Mouse (Mus musculus) left cerebral cortex, adult 2 months (tissue): ENCODE measurements at regions not wholly inside any gene's neighbourhood (a gene's known extent, or its start where the extent isn't known, plus 50 kb on each side); places are given as distances from the start of the nearest gene placed in this dataset.
A peak's percentile ranks its signal among the peaks of the same experiment; 100 is the strongest.

Source experiments
- DNase-seq, 2 experiments: peaks; one replicate each; pipeline ENCODE4 v3.0.0; 2021 to 2022; ENCODE audit warnings: low spot score in 2 of 2, mixed read lengths in 1 of 2; ENCODE audit errors: extremely low spot score in 1 of 2
- H3K27ac ChIP-seq: fragments of 200-600 bp; 2 replicates; pipeline ENCODE4 v1.8.1; 2022
- H3K4me3 ChIP-seq: fragments of 200-600 bp; 2 replicates; pipeline ENCODE4 v1.8.1; 2022
- CTCF ChIP-seq: fragments of 200-600 bp; IDR thresholded peaks from 2 replicates; pipeline ENCODE4 v1.8.1; 2022; ENCODE audit warnings: antibody characterized with exemption, mild to moderate bottlenecking, moderate library complexity
- intact Hi-C: fragments of 180-260 bp; cut with DNase I; formaldehyde crosslinking; loops from one replicate; pipeline ENCODE4 v1.15.1; 2025

DNA sequence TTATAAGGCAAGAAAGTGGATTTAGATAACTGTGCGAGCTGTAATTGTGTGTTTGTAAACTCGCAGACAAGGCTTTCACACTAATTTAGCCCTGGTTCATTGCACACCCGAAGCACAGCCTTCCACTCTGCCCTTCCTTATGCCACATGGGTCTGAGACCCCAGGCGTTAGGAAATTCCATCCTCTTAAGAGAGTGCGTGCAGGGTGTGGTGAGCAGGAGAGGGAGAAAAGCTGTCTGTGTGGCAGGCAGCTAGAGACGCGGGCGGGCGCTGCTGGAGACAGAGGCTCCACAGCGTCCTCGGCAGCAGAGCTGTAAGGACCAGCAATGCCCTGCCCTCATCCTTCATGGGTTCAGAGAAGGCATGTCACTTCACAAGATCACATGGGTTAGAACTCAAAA lies 176.6 kb upstream of the Dapk1 start:
- no peak for DNase-seq
- TF ChIP-seq CTCF = no peak
- H3K27ac ChIP-seq = no peak overlapping the region
- intact Hi-C loops = no loop called here
- H3K4me3 ChIP-seq = no peak overlapping the region

DNA sequence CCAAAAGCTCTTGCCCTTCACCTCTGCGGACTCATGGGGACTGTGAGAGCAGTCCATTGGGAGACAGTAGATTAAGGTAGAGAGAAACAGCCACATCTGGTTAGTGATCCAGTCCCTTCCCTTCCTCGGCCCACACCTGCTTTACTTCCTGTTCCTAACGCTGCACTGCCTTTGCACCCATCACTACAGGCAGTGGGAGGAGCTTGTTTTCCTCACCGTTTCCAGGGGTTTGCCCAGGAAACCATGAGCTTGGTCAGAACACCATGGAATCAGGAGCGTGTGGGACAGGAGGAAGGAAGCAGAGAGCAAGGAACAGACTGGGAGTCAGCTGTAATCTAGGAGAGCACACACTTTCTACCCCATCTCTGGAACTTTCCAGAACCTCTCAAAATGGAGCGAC lies 176.2 kb upstream of the Dapk1 start:
- no peak for TF ChIP-seq CTCF
- Histone ChIP-seq H3K4me3 (no peak overlapping the region), H3K27ac (no peak overlapping the region)
- intact Hi-C loops = no loop called here
- no peak for DNase-seq

DNA sequence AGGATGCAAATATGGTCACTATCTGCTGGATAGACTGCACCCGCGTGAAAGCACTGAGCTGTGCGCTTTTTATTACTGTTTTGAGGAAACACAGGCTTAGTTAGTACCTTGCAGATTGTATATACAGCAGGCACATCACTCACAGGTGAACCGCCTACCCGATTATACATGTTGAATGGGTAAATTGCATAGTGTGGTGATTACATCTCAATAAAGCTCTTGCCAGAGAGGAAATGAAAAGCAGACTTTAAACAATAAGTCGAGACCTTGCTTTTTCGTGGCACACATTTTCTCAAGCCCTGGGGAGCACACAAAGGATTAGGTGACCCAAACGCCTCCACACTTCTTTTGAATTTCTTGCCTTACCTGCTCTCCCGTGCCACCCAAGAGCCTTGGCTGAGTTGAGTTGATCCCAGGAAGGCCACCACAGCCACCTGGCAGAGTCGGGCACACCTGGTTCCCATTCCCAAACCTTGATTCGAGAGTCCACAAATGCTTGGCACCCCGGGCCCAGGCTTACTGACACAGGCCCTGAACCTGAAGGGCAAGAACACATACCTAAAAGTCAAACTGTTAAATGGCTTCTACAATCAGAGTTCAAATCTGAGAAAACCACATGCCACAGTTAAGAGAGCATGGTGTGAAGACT lies 175.4 kb upstream of the Dapk1 start:
- no peak overlapping the region for H3K4me3 ChIP-seq
- TF ChIP-seq CTCF = no peak
- no peak for DNase-seq
- H3K27ac ChIP-seq = no peak overlapping the region
- intact Hi-C loops = no loop called here

DNA sequence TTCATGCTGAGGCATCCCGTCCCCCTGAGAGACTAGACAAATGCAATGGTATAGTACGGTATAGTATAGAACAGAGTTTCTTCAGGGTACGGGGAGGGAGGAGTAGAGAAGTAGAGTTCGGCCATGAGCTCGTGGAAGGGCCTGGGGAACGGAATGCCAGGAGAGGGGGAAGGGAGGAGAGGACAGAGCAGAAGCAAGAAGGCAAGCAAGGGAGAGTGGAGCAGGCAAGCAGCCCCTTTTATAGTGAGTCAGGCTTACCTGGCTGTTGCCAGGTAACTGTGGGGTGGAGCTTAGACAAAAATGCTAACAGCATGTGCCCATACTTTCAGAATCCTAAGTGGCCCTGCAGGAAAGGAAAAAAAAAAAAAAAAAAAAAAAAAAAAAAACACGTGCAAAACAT lies 174.7 kb upstream of the Dapk1 start:
- TF ChIP-seq CTCF = no peak
- no peak for DNase-seq
- Histone ChIP-seq H3K27ac (no peak overlapping the region), H3K4me3 (no peak overlapping the region)
- intact Hi-C loops = no loop called here

DNA sequence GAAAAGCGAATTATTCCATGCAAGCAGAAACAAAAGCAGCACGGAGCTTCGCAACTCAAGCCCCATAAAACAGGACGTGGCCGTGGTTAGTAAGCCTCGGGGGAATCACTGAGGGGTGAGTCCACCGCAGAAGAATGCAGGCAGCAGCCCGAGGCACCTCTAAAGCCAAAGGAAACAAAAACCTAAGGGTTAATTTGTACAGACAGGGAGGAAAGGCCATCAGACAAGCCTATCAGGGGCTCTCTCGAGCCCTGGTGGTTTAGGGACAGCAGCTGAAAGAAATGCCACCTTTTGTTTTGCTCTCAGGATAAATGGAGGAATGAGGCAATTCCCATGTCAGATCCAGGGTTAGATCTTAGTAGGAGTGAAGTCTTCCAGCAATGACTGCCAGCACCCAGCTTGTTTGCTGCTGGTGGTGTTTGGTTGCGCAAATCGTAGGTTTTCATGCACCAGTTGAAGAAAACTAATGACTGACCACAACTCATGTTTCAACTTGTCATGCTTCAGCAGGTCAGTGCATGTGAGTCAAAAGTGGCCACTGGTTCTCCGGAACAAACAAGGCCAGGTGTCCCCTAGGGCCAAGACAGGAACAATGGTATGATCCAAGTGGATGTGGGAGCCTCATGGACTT lies 173.9 kb upstream of the Dapk1 start:
- TF ChIP-seq CTCF = no peak
- Histone ChIP-seq H3K27ac (no peak overlapping the region), H3K4me3 (no peak overlapping the region)
- intact Hi-C loops = no loop called here
- no peak for DNase-seq

DNA sequence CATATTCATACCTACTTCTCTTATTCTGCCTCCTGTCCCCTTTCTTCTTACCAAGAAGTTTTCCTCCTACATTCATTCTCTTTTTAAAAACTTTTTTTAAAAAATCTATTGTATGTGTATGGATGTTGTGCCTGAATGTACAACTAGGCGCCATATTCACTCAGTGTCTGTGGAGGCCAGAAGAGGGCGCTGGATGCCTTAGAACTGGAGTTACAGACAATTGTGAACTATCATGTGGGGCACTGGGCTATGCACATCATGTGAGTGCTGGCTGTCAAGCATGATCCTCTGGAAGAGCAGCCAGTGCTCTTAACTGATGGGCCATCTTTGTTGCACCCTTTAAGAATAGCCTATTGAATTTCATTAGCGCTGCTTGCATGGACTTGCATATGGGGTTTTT lies 172.6 kb upstream of the Dapk1 start:
- intact Hi-C loops = no loop called here
- no peak for DNase-seq
- peak; percentile 13; the same call in 1 of the 2 replicates for TF ChIP-seq CTCF
- Histone ChIP-seq H3K4me3 (no peak overlapping the region), H3K27ac (no peak overlapping the region)

DNA sequence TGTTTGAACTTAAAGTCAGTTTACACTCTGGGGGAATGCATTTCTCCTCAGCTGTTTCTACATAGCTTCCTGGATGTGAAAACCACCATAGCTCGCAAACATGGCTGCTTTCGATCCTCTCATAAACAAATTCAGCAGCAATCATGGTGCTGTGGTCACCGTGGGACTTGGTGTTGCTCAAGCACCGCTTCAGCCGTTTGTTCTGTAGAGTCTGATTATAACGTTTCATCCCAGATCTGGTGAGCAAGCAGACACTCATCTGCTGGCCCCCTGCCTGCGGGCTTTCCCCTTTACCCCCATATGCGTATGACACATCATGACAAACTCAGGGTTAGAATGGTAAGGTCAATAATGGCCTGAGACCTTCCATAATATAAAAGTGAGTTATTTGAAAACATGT lies 170.3 kb upstream of the Dapk1 start:
- TF ChIP-seq CTCF = no peak
- DNase-seq = no peak
- no peak overlapping the region for H3K27ac ChIP-seq
- intact Hi-C loops = no loop called here
- no peak overlapping the region for H3K4me3 ChIP-seq

DNA sequence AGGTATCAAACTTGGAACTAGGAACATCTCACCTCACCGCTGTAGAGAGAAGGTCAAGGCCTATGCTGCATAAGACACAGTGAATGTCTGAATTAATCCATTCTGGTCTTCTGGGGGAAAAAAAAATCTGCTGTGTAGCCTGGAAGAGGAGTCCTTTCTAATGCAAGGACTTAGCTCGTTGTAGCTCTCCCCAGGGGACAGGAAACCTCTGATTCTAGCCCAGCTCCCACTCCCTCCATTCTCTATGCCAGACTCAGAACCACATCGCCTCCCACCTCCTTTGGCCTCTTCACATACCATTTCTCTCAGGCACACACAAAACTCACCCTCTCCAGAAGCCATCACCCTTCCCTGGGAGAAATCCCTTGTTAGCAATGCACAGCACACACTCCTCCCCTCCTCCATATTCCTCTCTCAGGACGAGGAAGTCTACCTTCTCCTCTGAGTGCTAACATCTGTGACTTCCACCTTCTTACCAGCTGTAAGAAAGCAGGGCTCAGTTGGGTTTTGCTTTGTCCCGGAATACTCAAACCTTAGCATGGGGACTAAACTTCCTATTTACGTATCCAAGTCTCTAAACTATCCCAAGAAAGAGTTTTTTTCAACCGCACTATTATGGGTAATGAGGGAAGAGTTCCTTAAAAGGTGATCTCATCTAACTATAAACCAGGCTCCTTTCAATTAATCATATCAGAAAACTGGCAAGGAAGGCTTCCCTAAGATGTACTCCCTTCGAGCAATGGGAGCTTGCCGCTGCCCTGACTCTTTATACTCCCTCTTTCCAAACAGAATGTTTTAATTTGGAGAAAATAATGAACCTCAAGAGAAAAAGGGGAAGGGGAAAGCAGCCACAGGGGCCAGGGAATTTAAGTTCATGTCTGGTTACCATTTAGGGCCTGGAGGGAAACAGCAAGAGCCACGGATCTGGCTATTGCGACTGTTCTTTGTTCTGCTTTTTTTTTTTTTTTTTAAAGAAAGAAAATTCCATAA lies 167.2 kb upstream of the Dapk1 start:
- DNase-seq = no peak
- no peak for TF ChIP-seq CTCF
- Histone ChIP-seq H3K27ac (no peak overlapping the region), H3K4me3 (no peak overlapping the region)
- intact Hi-C loops = no loop called here

DNA sequence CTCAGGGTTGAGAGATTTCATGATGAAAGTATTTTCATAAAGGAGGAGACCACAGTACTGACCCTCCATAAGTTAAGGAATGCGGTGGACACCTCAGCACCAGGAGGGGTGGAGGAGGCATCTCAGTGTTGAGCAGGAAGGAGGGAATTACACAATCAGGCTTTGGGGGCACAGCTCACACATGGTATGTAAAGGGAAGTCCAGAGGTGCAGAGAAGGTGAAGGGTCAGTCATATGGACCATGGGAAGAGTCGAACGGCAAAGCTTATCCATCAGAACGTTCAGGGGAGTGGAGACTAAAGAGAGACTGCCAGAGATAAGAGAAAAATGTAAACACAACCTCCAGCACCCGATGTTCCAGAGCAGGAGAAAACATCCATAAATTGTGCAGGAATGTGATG lies 166.4 kb upstream of the Dapk1 start:
- Histone ChIP-seq H3K4me3 (no peak overlapping the region), H3K27ac (no peak overlapping the region)
- no peak for TF ChIP-seq CTCF
- intact Hi-C loops = no loop called here
- no peak for DNase-seq

DNA sequence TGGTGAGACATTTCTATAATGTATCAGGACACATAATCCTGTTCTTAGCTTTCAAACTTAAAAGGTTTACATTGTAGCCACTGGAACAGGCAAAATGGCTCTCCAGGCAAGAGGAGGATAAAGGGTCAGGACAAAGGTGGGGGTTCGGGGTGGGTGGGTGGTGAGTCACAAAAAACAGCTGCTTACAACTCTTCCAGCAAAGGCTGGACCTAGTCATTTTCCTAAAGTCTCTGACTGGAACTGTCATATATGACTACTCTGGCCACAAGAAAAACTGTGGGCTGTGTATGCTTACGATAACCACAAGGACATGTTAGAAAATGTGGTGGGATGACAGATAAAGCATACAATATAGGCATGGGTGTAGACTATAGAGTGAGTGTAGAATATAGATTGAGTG lies 163.6 kb upstream of the Dapk1 start:
- no peak overlapping the region for H3K4me3 ChIP-seq
- no peak overlapping the region for H3K27ac ChIP-seq
- no peak for DNase-seq
- intact Hi-C loops = no loop called here
- TF ChIP-seq CTCF = no peak

DNA sequence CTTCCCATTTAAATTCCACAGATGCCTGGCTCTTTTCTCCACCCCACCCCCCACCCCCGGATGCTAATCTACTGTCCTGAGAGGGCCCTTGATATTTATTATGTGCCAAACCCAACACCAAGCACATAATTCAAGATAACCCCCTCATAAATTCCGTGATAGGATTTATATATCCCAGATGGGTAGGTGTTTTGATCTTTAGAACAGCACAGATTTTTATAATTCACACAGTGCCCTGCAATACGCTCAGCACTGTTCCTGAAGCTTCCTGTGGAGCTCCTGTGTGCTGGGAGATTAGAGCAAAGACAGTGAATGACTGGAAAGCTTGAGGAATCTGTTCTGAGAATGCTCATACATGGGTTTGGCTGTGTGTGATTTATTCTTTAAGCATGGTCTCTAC lies 161.2 kb upstream of the Dapk1 start:
- no peak overlapping the region for H3K27ac ChIP-seq

DNA sequence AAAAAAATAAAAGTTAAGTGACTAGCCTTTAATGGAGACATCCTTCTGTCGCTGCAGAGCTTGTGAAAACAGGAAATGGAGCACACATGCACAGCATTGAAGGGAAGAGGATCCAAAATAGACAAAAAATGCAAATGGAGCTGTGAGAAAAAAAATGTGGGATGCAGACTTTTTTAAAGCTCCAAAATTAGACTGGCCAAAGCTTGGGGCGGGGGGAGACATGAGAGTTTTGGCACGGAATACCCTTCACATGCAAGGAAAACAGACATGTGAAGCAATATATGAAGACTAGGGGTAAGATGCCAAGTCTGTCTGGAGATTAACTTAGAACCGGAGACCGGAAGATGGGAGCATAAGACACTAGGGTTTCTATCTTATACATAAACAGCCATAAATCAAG lies 156.6 kb upstream of the Dapk1 start:
- Histone ChIP-seq H3K4me3 (no peak overlapping the region), H3K27ac (no peak overlapping the region)
- no peak for TF ChIP-seq CTCF
- intact Hi-C loops = loop anchor here (5.0 kb wide), 2 partner anchors 268 to 558 kb away; partner anchors contain the start of gene Gas1
- DNase-seq = no peak

More for the DNA sequence above, 161.2 kb upstream of the Dapk1 start:
- no peak for TF ChIP-seq CTCF
- no peak for DNase-seq
- H3K4me3 ChIP-seq = no peak overlapping the region
- intact Hi-C loops = no loop called here
